Mouse (Mus musculus) thymus, postnatal 10 days (tissue): ENCODE results near the gene Zfp553.
"Not testable (repeated sequence)": the region's sequence is repeated elsewhere in the genome, so short reads cannot be mapped to it uniquely, and the experiment has no call there.

Experiments used
- DNase-seq, 2 experiments: peaks; one replicate each; pipeline ENCODE4 v3.0.0; 2021; ENCODE audit warnings: low spot score in 2 of 2

Zfp553 gene

GRCm38 (mm10) chr7:127233368-127233749, 498 bp downstream of the Zfp553 start:
- no peak for DNase-seq

DNA sequence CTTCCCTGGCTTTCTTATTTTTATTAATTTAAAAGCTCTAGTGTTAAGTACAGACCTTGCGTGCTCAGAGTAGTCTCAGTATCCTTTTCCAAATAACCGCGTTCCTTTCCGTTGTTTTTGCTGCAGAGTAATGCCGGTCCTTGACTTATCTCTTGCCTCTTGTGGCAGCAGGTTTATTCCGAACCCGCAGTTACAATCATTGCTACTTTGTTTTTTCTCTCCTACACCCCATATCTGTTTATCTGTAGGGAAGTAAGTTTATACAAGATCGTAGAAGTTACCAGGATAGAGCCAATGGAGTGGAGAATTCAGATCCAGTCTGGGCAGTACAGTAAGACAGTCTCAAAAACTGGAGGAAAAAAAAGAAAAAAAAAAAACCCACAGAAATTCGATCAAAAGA, 904 bp downstream of the Zfp553 start:
- DNase-seq: no peak

DNA sequence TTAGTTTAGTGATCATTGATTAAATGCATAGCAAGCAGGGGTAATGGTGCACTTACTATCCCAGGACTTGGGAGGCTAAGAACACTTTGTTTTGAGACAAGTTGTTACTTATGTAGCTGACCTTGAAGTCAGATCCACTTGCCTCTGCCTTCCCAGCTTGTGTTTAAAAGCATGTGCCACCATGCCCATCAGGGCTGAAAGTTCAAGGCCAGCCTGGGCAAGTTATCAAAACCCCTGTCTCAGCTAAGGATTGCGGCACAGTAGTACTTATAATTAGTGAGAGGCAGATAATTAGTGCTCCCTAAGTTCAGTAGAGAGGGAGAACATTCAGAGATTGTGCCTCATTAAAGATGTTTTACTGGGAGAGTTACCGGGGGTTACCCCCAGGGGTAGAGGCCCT, 1.9 kb downstream of the Zfp553 start:
- no peak for DNase-seq

DNA sequence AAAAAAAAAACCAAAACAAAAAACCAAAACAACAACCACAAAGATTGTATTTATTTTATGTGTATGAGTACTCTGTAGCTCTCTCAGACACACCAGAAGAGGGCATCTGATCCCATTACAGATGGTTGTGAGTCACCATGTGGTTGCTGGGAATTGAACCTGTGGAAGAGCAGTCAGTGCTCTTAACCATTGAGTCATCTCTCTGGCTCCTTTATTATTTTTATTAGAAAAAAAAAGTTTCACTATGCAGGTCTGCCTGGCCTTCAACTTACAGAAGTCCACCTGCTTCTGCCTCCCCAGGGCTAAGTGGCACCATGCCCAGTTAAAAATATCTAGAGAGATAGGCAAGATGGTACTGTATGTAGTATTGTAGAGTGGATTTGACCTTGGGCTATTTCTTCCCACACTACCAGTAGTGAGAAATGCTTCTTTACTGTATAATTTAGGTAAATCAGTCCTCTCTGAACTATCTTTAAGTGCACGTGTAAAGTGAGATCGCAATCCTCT, 10.6 kb downstream of the Zfp553 start:
- DNase-seq: no peak

DNA sequence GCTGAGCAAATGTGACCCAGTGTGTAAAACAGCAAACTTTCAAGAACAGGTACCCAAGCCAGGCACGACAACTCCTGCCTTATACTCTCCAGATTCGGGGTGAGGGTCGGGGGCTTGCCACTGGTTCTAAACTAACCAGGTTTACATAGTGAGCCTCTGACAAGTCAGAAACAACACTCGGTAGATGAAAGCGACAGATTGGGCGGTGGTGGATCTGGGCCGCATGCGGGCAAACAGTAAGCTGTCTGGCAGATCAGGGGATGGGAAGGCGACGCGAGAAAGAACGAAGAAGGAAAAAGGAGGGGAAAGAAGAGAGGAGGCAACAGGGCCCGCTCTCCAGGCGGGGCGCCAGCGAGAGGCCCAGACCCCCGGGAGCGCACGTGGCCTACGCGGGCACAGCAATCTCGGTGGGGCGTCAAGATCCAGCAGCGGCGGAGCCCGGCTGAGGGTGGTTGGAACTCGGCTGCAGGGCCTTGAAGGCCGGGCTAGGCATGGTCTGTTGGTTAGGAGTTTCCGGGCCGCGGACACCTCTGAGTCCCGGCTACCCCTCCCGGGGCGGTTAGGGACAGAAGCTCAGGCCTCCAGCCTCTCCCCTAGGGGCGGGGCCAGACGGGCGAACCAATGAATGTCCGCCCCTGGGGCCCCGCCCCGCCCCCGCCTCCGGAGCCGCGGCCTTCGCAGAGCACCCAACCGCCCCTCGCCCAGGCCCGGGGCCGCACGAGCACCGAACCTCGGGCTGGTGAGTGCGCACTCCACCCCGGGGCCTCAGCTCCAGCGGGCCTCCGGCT, 11.2 kb downstream of the Zfp553 start, which contains the start of gene Zfp771:
TSS of gene Zfp771 (plus strand) at position 405 of the 788 bp plus-strand sequence.
- DNase-seq: peak; percentile 85 to 92

DNA sequence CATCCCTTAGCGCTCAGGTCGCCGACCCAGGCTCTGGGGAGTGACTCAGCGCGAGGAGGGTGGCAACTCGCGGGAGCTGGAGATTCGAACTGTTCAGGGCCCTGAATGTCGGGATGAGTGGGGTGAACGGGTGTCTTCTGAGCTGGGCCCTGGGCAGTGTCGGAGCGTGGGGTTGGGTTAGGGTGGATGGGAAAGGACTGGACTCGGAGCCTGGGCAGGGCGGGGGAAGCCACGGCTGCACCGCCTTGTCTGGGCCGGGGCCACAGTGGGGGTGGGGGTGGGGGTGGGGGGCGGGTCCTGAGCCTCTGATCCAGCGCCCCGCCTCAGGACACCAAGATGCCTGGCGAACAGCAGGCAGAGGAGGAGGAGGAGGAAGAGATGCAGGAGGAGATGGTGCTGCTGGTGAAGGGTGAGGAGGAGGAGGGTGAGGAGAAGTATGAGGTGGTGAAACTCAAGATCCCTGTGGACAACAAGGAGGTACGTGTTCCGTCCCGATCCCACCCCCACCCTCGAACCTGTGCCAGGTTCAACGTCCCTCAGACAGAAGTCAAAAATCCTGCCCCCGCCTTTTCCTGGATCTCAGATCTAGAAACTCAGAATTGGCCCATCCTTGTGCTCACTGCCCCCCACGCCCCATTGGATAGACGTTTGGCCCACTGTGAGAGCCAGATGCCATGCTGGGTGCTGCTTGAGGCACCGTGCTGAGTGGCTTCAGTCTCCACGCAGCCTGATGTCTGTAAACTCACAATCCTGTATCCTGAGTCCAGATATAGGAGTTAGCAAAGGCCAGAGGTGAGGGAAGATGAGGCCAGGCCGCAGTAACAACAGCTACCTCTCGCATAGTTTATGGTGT, 12.0 kb downstream of the Zfp553 start:
- no peak for DNase-seq

GRCm38 (mm10) chr7:127250511-127250910, 17.6 kb downstream of the Zfp553 start:
- not testable (repeated sequence) for DNase-seq

GRCm38 (mm10) chr7:127252414-127252813, 19.6 kb downstream of the Zfp553 start:
- DNase-seq: peak in 1 of 2 experiments; percentile 57

GRCm38 (mm10) chr7:127253341-127253740, 20.5 kb downstream of the Zfp553 start:
- no peak for DNase-seq

- peak; percentile 93 to 96 for DNase-seq
Measured at GRCm38 (mm10) chr7:127253821-127254769, 21.2 kb downstream of the Zfp553 start.

DNA sequence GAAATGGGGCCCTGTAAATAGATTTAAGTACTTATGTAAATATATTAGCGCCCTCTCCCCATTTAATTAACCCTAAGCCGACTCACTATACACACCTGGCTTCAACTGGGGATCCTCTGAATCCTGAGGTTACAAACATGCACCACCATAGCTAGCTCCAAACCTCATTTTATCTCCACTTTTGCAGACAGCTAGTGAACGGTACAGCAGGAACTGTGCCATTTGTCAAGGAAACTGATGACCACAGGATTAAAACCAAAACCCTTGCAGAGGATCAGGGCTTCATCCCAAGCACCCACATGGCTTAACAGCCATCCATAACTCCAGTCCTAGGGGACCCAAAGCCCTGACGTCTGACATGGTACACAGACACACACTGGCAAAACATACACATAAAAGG, 22.1 kb downstream of the Zfp553 start:
- no peak for DNase-seq

- no peak for DNase-seq
Measured at GRCm38 (mm10) chr7:127255965-127256364, 23.1 kb downstream of the Zfp553 start.

DNA sequence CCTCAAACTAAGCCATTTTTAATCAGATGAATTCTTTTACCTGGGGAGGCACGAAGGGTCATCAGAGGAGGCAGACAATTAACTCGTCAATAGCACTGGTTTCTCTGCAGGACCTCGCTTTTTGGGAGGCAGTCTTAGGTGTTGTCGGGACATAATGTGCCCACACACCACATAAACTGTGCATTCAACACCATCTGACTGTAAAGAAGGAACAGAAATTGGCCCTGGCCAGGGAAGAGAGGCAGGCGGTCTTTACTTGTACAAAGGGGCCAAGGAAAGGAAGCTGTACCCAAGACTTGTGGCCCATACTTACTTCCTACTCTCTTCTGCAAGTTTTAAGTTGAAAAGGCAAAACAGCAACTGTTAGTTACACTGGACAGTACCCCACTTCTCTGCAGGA, 23.7 kb downstream of the Zfp553 start:
- no peak for DNase-seq

GRCm38 (mm10) chr7:127259186-127259905, 26.5 kb downstream of the Zfp553 start:
- no peak for DNase-seq

DNA sequence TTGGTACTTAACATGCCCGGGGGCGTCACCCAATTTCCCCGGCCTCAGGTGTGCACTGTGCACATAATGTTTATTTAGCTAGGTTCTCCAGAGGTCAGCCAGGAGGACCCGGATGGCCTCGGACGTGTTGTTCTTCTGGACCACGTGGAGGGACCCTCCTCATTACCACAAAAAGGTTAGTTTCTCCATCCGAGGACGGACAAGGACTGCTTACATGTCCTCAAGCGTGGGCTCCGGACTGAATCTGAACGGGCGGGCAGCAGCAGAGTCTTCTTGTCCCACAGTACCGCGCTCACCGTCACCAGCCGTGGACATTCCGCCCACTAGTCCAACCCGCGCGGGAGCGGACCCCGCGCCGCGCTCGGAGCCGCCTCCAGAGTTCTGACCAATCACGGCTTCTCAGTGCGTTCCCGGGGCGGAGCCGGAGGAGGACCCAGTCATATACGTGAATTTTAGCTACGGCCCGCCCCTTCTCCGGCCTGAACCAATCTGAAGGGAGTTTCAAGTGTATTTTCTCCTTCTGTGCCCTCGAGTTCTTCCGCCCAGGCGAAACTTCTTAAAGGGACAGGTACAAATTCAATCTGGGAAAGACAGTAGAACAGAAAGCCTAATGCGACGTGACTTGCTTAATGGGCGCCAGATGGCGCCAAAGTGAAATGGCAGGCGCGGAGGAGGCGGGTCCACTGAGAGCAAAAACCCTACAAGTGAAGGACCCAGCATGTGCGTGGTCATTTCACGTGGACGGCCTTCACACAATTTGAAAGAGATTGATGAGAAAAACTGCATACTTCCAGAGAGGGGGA, 27.6 kb downstream of the Zfp553 start, which contains the start of gene Dctpp1:
TSS of gene Dctpp1 (minus strand) at position 401 of the 803 bp plus-strand sequence.
- peak; percentile 92 to 96 for DNase-seq

DNA sequence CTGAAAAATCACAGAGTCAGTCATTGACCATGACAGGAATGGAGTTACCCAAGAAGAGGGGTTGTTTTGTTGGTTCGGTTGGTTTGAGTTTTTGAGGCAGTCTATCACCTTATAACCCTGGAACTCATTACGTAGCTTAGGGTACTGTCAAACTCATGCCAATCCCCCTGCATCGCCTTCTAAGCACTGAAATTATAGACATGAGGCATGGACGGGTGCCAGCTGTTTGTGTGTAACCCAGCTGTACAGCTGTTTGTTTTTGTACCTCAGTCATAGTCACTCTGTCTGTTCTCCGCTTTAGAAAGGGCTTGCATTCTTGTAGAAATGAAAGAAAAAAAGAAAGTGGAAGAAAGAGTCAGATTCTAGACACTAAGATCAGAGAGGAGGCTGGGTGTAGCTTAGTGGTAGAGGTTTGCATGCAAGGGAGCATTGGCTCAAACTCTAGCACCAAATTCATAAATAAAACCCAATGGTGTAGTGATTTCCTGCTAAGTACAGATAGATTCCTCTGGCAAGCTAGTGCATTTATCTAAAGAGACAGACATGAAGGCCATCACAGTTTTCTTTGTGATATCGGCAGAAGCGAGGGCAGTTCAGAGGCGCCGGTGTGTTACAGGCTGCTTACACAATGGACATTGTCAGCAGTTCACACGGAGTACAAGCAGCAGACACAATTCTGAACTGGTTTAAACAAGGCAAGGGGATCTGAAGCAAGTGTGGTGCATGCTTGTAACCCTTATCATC, 29.5 kb downstream of the Zfp553 start:
- DNase-seq: no peak

- DNase-seq: no peak
Measured at GRCm38 (mm10) chr7:127263526-127263925, 30.7 kb downstream of the Zfp553 start.

GRCm38 (mm10) chr7:127270256-127270655, 37.4 kb downstream of the Zfp553 start:
- no peak for DNase-seq

- DNase-seq: no peak
Measured at GRCm38 (mm10) chr7:127270666-127271065, 37.8 kb downstream of the Zfp553 start.
